Mouse (Mus musculus): ENCODE measurements around the gene Svep1. TPM values are rescaled to one million over a fixed set of nuclear protein-coding genes. Genes with fewer than 3 reads are reported as not detected.

Gene Svep1
- polyA plus RNA-seq, 1 experiment from 2014 or later, result 2.6 TPM

- DNase-seq (ENCODE audit: low spot score) (no peak), ATAC-seq (ENCODE audit: low FRiP score, low TSS enrichment) (no peak)
- no peaks in the 10 kb centered on the region for H3K9me3 ChIP-seq (ENCODE audit: control insufficient read depth, low read length)
- no peaks in the 10 kb centered on the region for H3K4me1 ChIP-seq (replicated peaks; ENCODE audit: control insufficient read depth, insufficient read depth)
- WGBS, result 89% methylated on average over 2 of the region's 2 CpGs
- TF ChIP-seq CTCF (IDR thresholded peaks at IDR 0.05; ENCODE audit: low read depth), result no peak
- no peak for TF ChIP-seq EP300 (optimal IDR thresholded peaks at IDR 0.05)
- H3K4me3 ChIP-seq (ENCODE audit: low read depth, low read length), result no peak overlapping the region
- no peaks in the 10 kb centered on the region for H3K36me3 ChIP-seq (ENCODE audit: control insufficient read depth, insufficient read depth, low read length)
- no peak overlapping the region for H3K4me2 ChIP-seq (replicated peaks; ENCODE audit: low read depth)
- no peak overlapping the region for H3K9ac ChIP-seq (ENCODE audit: low read length)
- no peak overlapping the region for H3K27ac ChIP-seq (replicated peaks)
- H3K27me3 ChIP-seq (ENCODE audit: control insufficient read depth, insufficient read depth, low read length), result no peaks in the 10 kb centered on the region
These were observed 16.8 kb upstream of the Svep1 start for GRCm38 (mm10) chr4:58223499-58223898.

GRCm38 (mm10) chr4:58211374-58211773 is 4.7 kb upstream of the Svep1 start:
- H3K9me3 ChIP-seq (ENCODE audit: control insufficient read depth, low read length), result no peaks in the 10 kb centered on the region
- no peak overlapping the region for H3K27ac ChIP-seq (replicated peaks)
- no peaks in the 10 kb centered on the region for H3K36me3 ChIP-seq (ENCODE audit: control insufficient read depth, insufficient read depth, low read length)
- no peak for ATAC-seq (ENCODE audit: low FRiP score, low TSS enrichment)
- 58% methylated on average over 6 of the region's 6 CpGs for WGBS
- H3K4me1 ChIP-seq (replicated peaks; ENCODE audit: control insufficient read depth, insufficient read depth), result no peaks in the 10 kb centered on the region
- no peak overlapping the region for H3K9ac ChIP-seq (ENCODE audit: low read length)
- no peak overlapping the region for H3K4me3 ChIP-seq (ENCODE audit: low read depth, low read length)
- TF ChIP-seq EP300 (optimal IDR thresholded peaks at IDR 0.05), result no peak
- no peaks in the 10 kb centered on the region for H3K27me3 ChIP-seq (ENCODE audit: control insufficient read depth, insufficient read depth, low read length)
- no peak for DNase-seq (ENCODE audit: low spot score)
- no peak overlapping the region for H3K4me2 ChIP-seq (replicated peaks; ENCODE audit: low read depth)

- Histone ChIP-seq H3K4me3 (ENCODE audit: low read depth, low read length) (no peak overlapping the region), H3K4me1 (replicated peaks; ENCODE audit: control insufficient read depth, insufficient read depth) (no peaks in the 10 kb centered on the region), H3K4me2 (replicated peaks; ENCODE audit: low read depth) (no peak overlapping the region), H3K36me3 (ENCODE audit: control insufficient read depth, insufficient read depth, low read length) (no peaks in the 10 kb centered on the region), H3K27ac (replicated peaks) (no peak overlapping the region), H3K27me3 (ENCODE audit: control insufficient read depth, insufficient read depth, low read length) (peaks cover 5% of the 10 kb centered on the region; the same call in 1 of the 2 replicates), H3K9ac (ENCODE audit: low read length) (no peak overlapping the region), H3K9me3 (ENCODE audit: control insufficient read depth, low read length) (no peaks in the 10 kb centered on the region)
- TF ChIP-seq EP300 (optimal IDR thresholded peaks at IDR 0.05) (no peak), CTCF (IDR thresholded peaks at IDR 0.05; ENCODE audit: low read depth) (peak; percentile 60)
- ATAC-seq (ENCODE audit: low FRiP score, low TSS enrichment) (no peak), DNase-seq (ENCODE audit: low spot score) (no peak)
- WGBS, result 46% methylated on average over 5 of the region's 5 CpGs
These were observed 4.0 kb upstream of the Svep1 start for GRCm38 (mm10) chr4:58210557-58211090.

- no peak for ATAC-seq (ENCODE audit: low FRiP score, low TSS enrichment)
These were observed 927 bp downstream of the Svep1 start for GRCm38 (mm10) chr4:58205750-58206114.

GRCm38 (mm10) chr4:58201703-58202102 is 5.0 kb downstream of the Svep1 start:
- no peak overlapping the region for H3K4me3 ChIP-seq (ENCODE audit: low read depth, low read length)
- no peak for TF ChIP-seq EP300 (optimal IDR thresholded peaks at IDR 0.05)
- no peak for TF ChIP-seq CTCF (IDR thresholded peaks at IDR 0.05; ENCODE audit: low read depth)
- H3K36me3 ChIP-seq (ENCODE audit: control insufficient read depth, insufficient read depth, low read length), result no peaks in the 10 kb centered on the region
- H3K4me1 ChIP-seq (replicated peaks; ENCODE audit: control insufficient read depth, insufficient read depth), result no peaks in the 10 kb centered on the region
- no peak for DNase-seq (ENCODE audit: low spot score)
- H3K9ac ChIP-seq (ENCODE audit: low read length), result no peak overlapping the region
- no peak overlapping the region for H3K27ac ChIP-seq (replicated peaks)
- no peaks in the 10 kb centered on the region for H3K9me3 ChIP-seq (ENCODE audit: control insufficient read depth, low read length)
- H3K4me2 ChIP-seq (replicated peaks; ENCODE audit: low read depth), result no peak overlapping the region
- no peak for ATAC-seq (ENCODE audit: low FRiP score, low TSS enrichment)
- peaks cover 9% of the 10 kb centered on the region; the same call in 1 of the 2 replicates for H3K27me3 ChIP-seq (ENCODE audit: control insufficient read depth, insufficient read depth, low read length)
- 88% methylated on average over 2 of the region's 2 CpGs for WGBS

More at GRCm38 (mm10) chr4:58205750-58206114, 927 bp downstream of the Svep1 start:
- H3K36me3 ChIP-seq (ENCODE audit: control insufficient read depth, insufficient read depth, low read length), result no peaks in the 10 kb centered on the region
- TF ChIP-seq CTCF (IDR thresholded peaks at IDR 0.05; ENCODE audit: low read depth) (no peak), EP300 (optimal IDR thresholded peaks at IDR 0.05) (no peak)
- H3K4me3 ChIP-seq (ENCODE audit: low read depth, low read length), result peak overlapping the region; percentile 53
- peaks cover 9% of the 10 kb centered on the region; the same call in 1 of the 2 replicates for H3K27me3 ChIP-seq (ENCODE audit: control insufficient read depth, insufficient read depth, low read length)
- peak overlapping the region; percentile 78 for H3K27ac ChIP-seq (replicated peaks)
- DNase-seq (ENCODE audit: low spot score), result no peak
- H3K9ac ChIP-seq (ENCODE audit: low read length), result peak overlapping the region; percentile 68
- H3K4me1 ChIP-seq (replicated peaks; ENCODE audit: control insufficient read depth, insufficient read depth), result no peaks in the 10 kb centered on the region
- no peaks in the 10 kb centered on the region for H3K9me3 ChIP-seq (ENCODE audit: control insufficient read depth, low read length)
- H3K4me2 ChIP-seq (replicated peaks; ENCODE audit: low read depth), result peak overlapping the region; percentile 67
- under 1% methylated on average over 31 of the region's 31 CpGs for WGBS

GRCm38 (mm10) chr4:58200826-58201225 is 5.8 kb downstream of the Svep1 start:
- Histone ChIP-seq H3K9me3 (ENCODE audit: control insufficient read depth, low read length) (0 out of 2 replicates have a peak, but pooled peaks cover 2% of the 10 kb centered on the region), H3K36me3 (ENCODE audit: control insufficient read depth, insufficient read depth, low read length) (no peaks in the 10 kb centered on the region), H3K4me3 (ENCODE audit: low read depth, low read length) (no peak overlapping the region), H3K9ac (ENCODE audit: low read length) (no peak overlapping the region), H3K4me2 (replicated peaks; ENCODE audit: low read depth) (no peak overlapping the region), H3K27ac (replicated peaks) (no peak overlapping the region), H3K27me3 (ENCODE audit: control insufficient read depth, insufficient read depth, low read length) (peaks cover 6% of the 10 kb centered on the region; the same call in 1 of the 2 replicates), H3K4me1 (replicated peaks; ENCODE audit: control insufficient read depth, insufficient read depth) (no peaks in the 10 kb centered on the region)
- no peak for DNase-seq (ENCODE audit: low spot score)
- TF ChIP-seq EP300 (optimal IDR thresholded peaks at IDR 0.05), result no peak
- WGBS, result 57% methylated on average over 4 of the region's 4 CpGs
- no peak for ATAC-seq (ENCODE audit: low FRiP score, low TSS enrichment)
